Mouse (Mus musculus) liver, postnatal 0 days (tissue): ENCODE measurements around the gene Nynrin. TPM values are rescaled to one million over a fixed set of nuclear protein-coding genes. Genes with fewer than 3 reads are reported as not detected.

Experiments
- ATAC-seq: fragments of 200-750 bp; cut with Nextera tagmentation; 2 replicates; pipeline ENCODE4 v1.8.0; 2017; ENCODE audit warnings: mild to moderate bottlenecking, moderate library complexity
- DNase-seq: peaks from one replicate; pipeline ENCODE4 v3.0.0-alpha.2; 2016
- H3K27ac ChIP-seq: fragments of 300-500 bp; sonication (generic); 2 replicates; pipeline ENCODE4 v1.5.1; 2014; ENCODE audit warnings: antibody characterized with exemption, moderate library complexity, mild to moderate bottlenecking, low read depth
- H3K27me3 ChIP-seq: fragments of 300-500 bp; sonication (generic); 2 replicates; pipeline ENCODE4 v1.6.1; 2014; ENCODE audit warnings: low read length, control low read depth, mixed read lengths; ENCODE audit not compliant: insufficient read depth
- H3K36me3 ChIP-seq: fragments of 300-500 bp; sonication (generic); replicated peaks from 2 replicates; pipeline ENCODE4 v1.6.1; 2014; ENCODE audit warnings: mild to moderate bottlenecking, control low read depth, low read length, moderate library complexity, mixed read lengths; ENCODE audit not compliant: insufficient read depth
- H3K4me1 ChIP-seq: fragments of 300-500 bp; sonication (generic); 2 replicates; pipeline ENCODE4 v1.6.1; 2014; ENCODE audit warnings: antibody characterized with exemption, mild to moderate bottlenecking, control low read depth; ENCODE audit not compliant: insufficient read depth
- H3K4me2 ChIP-seq: fragments of 300-500 bp; sonication (generic); 2 replicates; pipeline ENCODE4 v1.6.1; 2014; ENCODE audit warnings: low read depth, mild to moderate bottlenecking, low read length, moderate library complexity, mixed read lengths
- H3K4me3 ChIP-seq: fragments of 300-500 bp; sonication (generic); 2 replicates; pipeline ENCODE4 v1.5.1; 2014; ENCODE audit warnings: low read depth, low read length
- H3K9ac ChIP-seq: fragments of 300-500 bp; sonication (generic); replicated peaks from 2 replicates; pipeline ENCODE4 v1.6.1; 2014; ENCODE audit warnings: mild to moderate bottlenecking, moderate library complexity
- H3K9me3 ChIP-seq: fragments of 300-500 bp; sonication (generic); 2 replicates; pipeline ENCODE4 v1.6.1; 2016; ENCODE audit warnings: mild to moderate bottlenecking, control low read depth, low read length, mixed read lengths
- CTCF ChIP-seq: sonication (generic); IDR thresholded peaks from 2 replicates; pipeline ENCODE4 v1.5.1; 2016; ENCODE audit warnings: antibody characterized with exemption, low read depth
- EP300 ChIP-seq: IDR thresholded peaks from 2 replicates; pipeline ENCODE4 v1.6.1; 2016; ENCODE audit warnings: antibody characterized with exemption, low read depth, mild to moderate bottlenecking
- WGBS: fragments of 180-500 bp; shearing (Covaris S2); extraction: QIAGEN DNeasy Blood & Tissue Kit; methylation state at CpG from one replicate; pipeline ENCODE4 v1.1.7; 2014; ENCODE audit not compliant: insufficient replicate concordance; 5-methylcytosine and 5-hydroxymethylcytosine counted together
- polyA plus RNA-seq: library from polyadenylated mRNA; unstranded; fragments of >200 nt; fragmentation: Nextera tagmentation; extraction: Ambion mirVana; gene quantifications from 2 replicates; pipeline ENCODE4 v1.2.1, GENCODE M21; 2015

Nynrin gene
- polyA plus RNA-seq, 1 experiment from 2014 or later = 0.70 TPM

GRCm38 (mm10) chr14:55905518-55905917 is 51.7 kb downstream of the Nynrin start:
- H3K4me2 ChIP-seq = no peak overlapping the region
- no peaks in the 10 kb centered on the region for H3K27me3 ChIP-seq
- TF ChIP-seq EP300 (no peak), CTCF (peak; percentile 56)
- ATAC-seq (no peak), DNase-seq (no peak)
- no peaks in the 10 kb centered on the region for H3K36me3 ChIP-seq
- no peak overlapping the region for H3K4me3 ChIP-seq
- H3K9ac ChIP-seq = no peak overlapping the region
- WGBS = 24% methylated on average over 1 of the region's 1 CpGs
- H3K9me3 ChIP-seq = no peaks in the 10 kb centered on the region
- H3K4me1 ChIP-seq = peaks cover 9% of the 10 kb centered on the region
- H3K27ac ChIP-seq = no peak overlapping the region

GRCm38 (mm10) chr14:55913406-55913805 is 59.6 kb downstream of the Nynrin start:
- no peaks in the 10 kb centered on the region for H3K36me3 ChIP-seq
- TF ChIP-seq EP300 (no peak), CTCF (no peak)
- H3K27ac ChIP-seq = no peak overlapping the region
- H3K9me3 ChIP-seq = no peaks in the 10 kb centered on the region
- no peaks in the 10 kb centered on the region for H3K27me3 ChIP-seq
- WGBS = 27% methylated on average over 4 of the region's 4 CpGs
- no peaks in the 10 kb centered on the region for H3K4me1 ChIP-seq
- H3K9ac ChIP-seq = no peak overlapping the region
- no peak overlapping the region for H3K4me3 ChIP-seq
- ATAC-seq (no peak), DNase-seq (no peak)
- no peak overlapping the region for H3K4me2 ChIP-seq

- Histone ChIP-seq H3K27me3 (no peaks in the 10 kb centered on the region), H3K4me3 (no peak overlapping the region), H3K9me3 (no peaks in the 10 kb centered on the region), H3K4me2 (no peak overlapping the region), H3K9ac (no peak overlapping the region), H3K27ac (no peak overlapping the region), H3K36me3 (no peaks in the 10 kb centered on the region), H3K4me1 (no peaks in the 10 kb centered on the region)
- DNase-seq (peak; percentile 75), ATAC-seq (peak; percentile 68)
- 34% methylated on average over 14 of the region's 14 CpGs for WGBS
- TF ChIP-seq CTCF = peak; percentile 97
- TF ChIP-seq EP300 = no peak
These were observed 64.7 kb downstream of the Nynrin start for GRCm38 (mm10) chr14:55918240-55919082.

DNA sequence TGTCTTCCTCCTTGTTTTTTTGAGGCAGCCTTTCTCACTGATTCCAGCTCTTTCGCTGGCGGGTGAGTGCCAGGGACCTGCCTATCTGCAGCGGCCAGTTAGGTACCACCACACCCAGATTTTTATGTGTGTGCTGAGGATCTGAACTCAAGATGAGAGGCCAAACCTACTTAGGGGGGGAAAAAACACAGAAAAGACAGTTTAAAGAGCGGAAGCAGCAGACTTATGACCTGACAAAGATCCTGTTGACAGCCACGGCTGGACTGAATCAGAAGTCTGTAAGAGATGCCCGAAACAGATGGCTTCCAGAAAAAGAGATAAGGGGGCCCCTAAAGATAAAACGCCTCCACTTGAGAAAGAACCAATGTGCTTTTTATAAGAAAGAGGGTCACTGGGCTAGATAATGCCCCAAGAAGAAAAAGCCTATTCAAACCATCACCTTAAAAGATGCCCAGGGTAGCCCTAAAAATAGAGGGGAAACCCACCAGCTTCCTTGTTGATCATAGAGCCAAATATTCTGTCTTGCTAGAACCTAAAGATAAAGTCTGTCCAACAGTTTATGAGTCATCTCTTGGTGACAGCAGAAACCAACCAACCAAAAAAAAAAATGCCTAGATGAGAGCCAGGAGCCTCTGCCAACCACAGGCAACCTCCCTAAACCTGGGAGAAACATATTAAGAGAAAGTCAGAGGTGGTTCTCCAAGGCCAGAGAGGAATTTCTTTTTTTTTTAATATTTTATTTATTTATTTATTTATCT is 68.8 kb downstream of the Nynrin start:
- no peaks in the 10 kb centered on the region for H3K27me3 ChIP-seq
- peak; percentile 70 for TF ChIP-seq EP300
- no peak for TF ChIP-seq CTCF
- H3K9ac ChIP-seq = no peak overlapping the region
- no peaks in the 10 kb centered on the region for H3K9me3 ChIP-seq
- H3K36me3 ChIP-seq = no peaks in the 10 kb centered on the region
- peak; percentile 43 for DNase-seq
- no peak overlapping the region; the same call in 1 of the 2 replicates for H3K4me3 ChIP-seq
- no peaks in the 10 kb centered on the region for H3K4me1 ChIP-seq
- peak overlapping the region; percentile 44 for H3K4me2 ChIP-seq
- whole genome bisulfite sequencing = 32% methylated on average over 7 of the region's 7 CpGs
- H3K27ac ChIP-seq = peak overlapping the region; percentile 44; the same call in 1 of the 2 replicates
- peak; percentile 81 for ATAC-seq

Other genes with a start within 250 kb of the Nynrin start
- gene Rec8, start 236.0 kb upstream of the Nynrin start, polyA plus RNA-seq = 1.5 and 2.2 TPM in 2 replicates
- gene Ipo4, start 218.1 kb upstream of the Nynrin start, polyA plus RNA-seq = 14.7 and 16.6 TPM in 2 replicates
- gene Gm49378, start 216.1 kb upstream of the Nynrin start, polyA plus RNA-seq = 0.99 and 1.6 TPM in 2 replicates
- 39.3 and 42.8 TPM in 2 replicates for gene Tm9sf1, start 210.2 kb upstream of the Nynrin start, polyA plus RNA-seq
- 0.06 and 0.21 TPM in 2 replicates for gene Tssk4, start 203.8 kb upstream of the Nynrin start, polyA plus RNA-seq
- 16.0 and 16.1 TPM in 2 replicates for gene Mdp1, start 193.5 kb upstream of the Nynrin start, polyA plus RNA-seq
- gene Gmpr2, start 182.1 kb upstream of the Nynrin start, polyA plus RNA-seq = 15.0 and 17.4 TPM in 2 replicates
- gene Nedd8, start 181.9 kb upstream of the Nynrin start, polyA plus RNA-seq = 228 and 231 TPM in 2 replicates
- gene Tinf2, start 172.2 kb upstream of the Nynrin start, polyA plus RNA-seq = 11.5 and 14.1 TPM in 2 replicates
- gene Tgm1, start 140.1 kb upstream of the Nynrin start, polyA plus RNA-seq = 3.6 and 4.7 TPM in 2 replicates
- gene Rabggta, start 131.7 kb upstream of the Nynrin start, polyA plus RNA-seq = 18.5 and 21.2 TPM in 2 replicates
- 98.6 and 103 TPM in 2 replicates for gene Dhrs1, start 108.3 kb upstream of the Nynrin start, polyA plus RNA-seq
- gene Nop9, start 108.3 kb upstream of the Nynrin start, polyA plus RNA-seq = 13.2 and 14.5 TPM in 2 replicates
- gene Cideb, start 95.6 kb upstream of the Nynrin start, polyA plus RNA-seq = 191 and 192 TPM in 2 replicates
- 1.8 and 2.1 TPM in 2 replicates for gene Ltb4r2, start 92.6 kb upstream of the Nynrin start, polyA plus RNA-seq
- 21.6 and 22.0 TPM in 2 replicates for gene Ltb4r1, start 88.0 kb upstream of the Nynrin start, polyA plus RNA-seq
- 1.5 and 1.7 TPM in 2 replicates for gene Adcy4, start 69.9 kb upstream of the Nynrin start, polyA plus RNA-seq
- gene Ripk3, start 65.1 kb upstream of the Nynrin start, polyA plus RNA-seq = 9.6 and 10.3 TPM in 2 replicates
- gene Nfatc4, start 30.9 kb upstream of the Nynrin start, polyA plus RNA-seq = 0.41 and 0.63 TPM in 2 replicates
- 0.29 and 0.40 TPM in 2 replicates for gene Cbln3, start 30.4 kb downstream of the Nynrin start, polyA plus RNA-seq
- 4.6 and 5.2 TPM in 2 replicates for gene Khnyn, start 30.9 kb downstream of the Nynrin start, polyA plus RNA-seq
- gene Sdr39u1, start 46.3 kb downstream of the Nynrin start, polyA plus RNA-seq = 26.2 and 26.9 TPM in 2 replicates
- 0.59 and 1.7 TPM in 2 replicates for gene Cma1, start 90.7 kb downstream of the Nynrin start, polyA plus RNA-seq
- not detected in 2 replicates for gene Cma2, start 97.0 kb downstream of the Nynrin start, polyA plus RNA-seq
- not detected in 2 replicates for gene Mcpt1, start 164.0 kb downstream of the Nynrin start, polyA plus RNA-seq
- not detected in 2 replicates for gene Mcpt9, start 176.5 kb downstream of the Nynrin start, polyA plus RNA-seq
- 0.23 and 0.27 TPM in 2 replicates for gene Mcpt2, start 188.0 kb downstream of the Nynrin start, polyA plus RNA-seq
- 0.26 and 0.51 TPM in 2 replicates for gene Mcpt4, start 208.3 kb downstream of the Nynrin start, polyA plus RNA-seq
- 13.3 and 19.0 TPM in 2 replicates for gene Mcpt8, start 231.3 kb downstream of the Nynrin start, polyA plus RNA-seq
- gene Ctsg, start 248.6 kb downstream of the Nynrin start, polyA plus RNA-seq = 38.6 and 41.3 TPM in 2 replicates